Mouse (Mus musculus): ENCODE data around the gene Tdrd1. TPM values are rescaled to one million over a fixed set of nuclear protein-coding genes. Genes with fewer than 3 reads are reported as not detected.
"Not testable (repeated sequence)": the region's sequence is repeated elsewhere in the genome, so short reads cannot be mapped to it uniquely, and the experiment has no call there.

Gene Tdrd1
- 0.34 and 0.48 TPM in 2 replicates for polyA plus RNA-seq (2016; fragmentation: Nextera tagmentation; extraction: Ambion mirVana)

DNA sequence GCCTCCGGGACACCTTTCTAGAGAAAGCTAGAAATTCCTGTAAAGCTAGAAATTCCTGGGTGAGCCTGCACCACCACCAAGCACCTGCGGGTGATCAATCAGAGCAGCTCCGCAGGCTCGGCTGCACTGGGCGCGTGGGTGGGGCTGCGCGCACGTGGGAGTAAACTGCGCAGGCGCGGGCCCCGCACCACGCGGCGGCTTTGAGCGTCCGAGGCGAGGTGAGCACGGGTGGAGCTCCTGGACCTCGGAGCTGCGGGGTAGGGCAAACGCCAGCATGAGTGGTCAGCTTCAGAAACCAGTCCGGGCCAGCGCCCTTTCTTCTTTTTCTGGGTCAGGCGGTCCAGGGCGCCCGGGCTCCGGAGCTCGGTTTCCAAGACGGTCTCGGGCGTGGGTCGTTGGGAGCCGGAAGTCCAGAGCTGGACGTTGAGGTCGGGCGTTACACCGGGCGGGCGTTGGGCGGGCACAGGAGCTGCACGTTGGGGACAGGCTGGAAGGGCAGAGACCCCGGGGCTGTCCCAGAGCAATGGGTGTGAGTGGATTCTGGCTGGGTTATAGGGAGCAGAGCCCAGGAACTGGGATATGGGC lies at the start of gene Tdrd1:
Gene Tdrd1, plus strand, starts transcription at position 163 of the 585 bp plus-strand sequence.
- no peak for ATAC-seq (ENCODE audit: low FRiP score, low read depth)
- Histone ChIP-seq H3K9me3 (no peaks in the 10 kb centered on the region), H3K27ac (replicated peaks) (no peak within 1 kb of the TSS), H3K27me3 (peaks cover 17% of the 10 kb centered on the region), H3K9ac (replicated peaks) (no peak within 1 kb of the TSS), H3K4me1 (peaks cover 2% of the 10 kb centered on the region; the same call in 1 of the 2 replicates), H3K36me3 (no peaks in the 10 kb centered on the region), H3K4me3 (no peak within 1 kb of the TSS), H3K4me2 (replicated peaks) (peak within 1 kb of the TSS; percentile 32)
- 57% methylated on average over 39 of the region's 44 CpGs for WGBS

DNA sequence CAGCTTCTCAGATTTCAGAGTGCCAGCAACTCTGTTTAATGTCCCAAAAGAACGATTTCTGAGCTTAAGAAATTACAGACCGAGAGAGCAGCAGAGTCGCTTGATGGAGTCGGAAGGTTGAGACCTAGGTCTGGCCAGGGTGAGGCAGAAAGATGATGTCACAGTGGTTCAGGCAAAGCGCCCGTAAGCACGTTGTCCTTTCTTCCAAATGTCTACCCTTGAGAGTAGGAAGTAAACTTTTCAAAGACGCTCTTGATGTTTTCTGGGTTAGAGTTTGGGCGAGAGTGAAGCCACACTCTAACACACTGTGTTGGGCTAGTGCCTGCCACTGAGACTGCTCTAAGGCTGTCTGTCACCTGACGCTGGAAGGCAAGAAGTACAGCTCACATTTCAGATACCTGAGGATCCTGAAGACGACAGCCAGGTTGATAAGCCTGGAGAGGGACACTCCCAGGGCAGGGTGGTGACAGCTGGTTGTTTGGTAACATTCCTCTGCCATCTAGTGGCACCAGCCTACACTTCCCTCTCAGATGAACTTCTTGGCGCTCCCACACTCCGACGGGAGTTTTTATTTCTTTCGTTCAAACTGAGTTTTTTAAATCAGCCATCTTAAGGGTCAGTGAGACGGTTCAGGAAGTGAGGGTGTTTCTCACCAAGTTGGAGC lies 49.2 kb upstream of the Tdrd1 start:
- no peak for ATAC-seq (ENCODE audit: low FRiP score, low read depth)
- no peak overlapping the region for H3K9ac ChIP-seq (replicated peaks)

GRCm38 (mm10) chr19:56778532-56778931 lies 47.5 kb upstream of the Tdrd1 start:
- not testable (repeated sequence) for H3K4me2 ChIP-seq (replicated peaks); H3K9ac ChIP-seq (replicated peaks); H3K9me3 ChIP-seq; H3K4me3 ChIP-seq; ATAC-seq (ENCODE audit: low FRiP score, low read depth); H3K27ac ChIP-seq (replicated peaks); H3K36me3 ChIP-seq
- Histone ChIP-seq H3K27me3 (peaks cover 51% of the 10 kb centered on the region), H3K4me1 (peaks cover 23% of the 10 kb centered on the region)
- 95% methylated on average over 7 of the region's 7 CpGs for WGBS

More for the DNA sequence above, 49.2 kb upstream of the Tdrd1 start:
- Histone ChIP-seq H3K4me3 (no peak overlapping the region), H3K36me3 (no peaks in the 10 kb centered on the region), H3K27me3 (peaks cover 58% of the 10 kb centered on the region), H3K9me3 (no peaks in the 10 kb centered on the region), H3K27ac (replicated peaks) (no peak overlapping the region), H3K4me1 (peaks cover 30% of the 10 kb centered on the region), H3K4me2 (replicated peaks) (no peak overlapping the region)
- WGBS, result 46% methylated on average over 16 of the region's 16 CpGs

DNA sequence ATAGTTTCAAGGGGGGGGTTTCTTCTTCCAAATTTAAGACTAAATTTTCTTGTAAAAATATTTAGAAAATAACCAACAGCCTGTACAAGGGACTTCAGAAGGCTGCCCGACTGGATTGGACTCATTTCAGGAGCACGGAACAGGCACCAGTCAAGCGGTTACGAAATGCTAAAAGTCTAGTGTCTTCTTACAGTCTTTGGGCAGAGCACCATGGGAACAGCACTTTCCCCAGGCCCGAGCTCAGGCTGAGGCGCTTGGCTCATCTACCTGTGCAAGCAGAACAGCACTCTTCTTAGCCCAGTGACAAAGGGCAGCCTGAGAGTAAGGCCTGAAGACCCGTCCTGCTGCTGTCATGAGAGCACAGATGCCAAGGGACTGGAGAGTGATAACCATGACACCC lies 38.1 kb upstream of the Tdrd1 start:
- H3K4me3 ChIP-seq, result no peak overlapping the region
- no peak for ATAC-seq (ENCODE audit: low FRiP score, low read depth)
- H3K4me1 ChIP-seq, result no peaks in the 10 kb centered on the region
- H3K9me3 ChIP-seq, result no peaks in the 10 kb centered on the region
- no peaks in the 10 kb centered on the region for H3K27me3 ChIP-seq
- peaks cover 35% of the 10 kb centered on the region for H3K36me3 ChIP-seq
- no peak overlapping the region for H3K9ac ChIP-seq (replicated peaks)
- H3K4me2 ChIP-seq (replicated peaks), result no peak overlapping the region
- 90% methylated on average over 7 of the region's 7 CpGs for WGBS
- no peak overlapping the region for H3K27ac ChIP-seq (replicated peaks)

DNA sequence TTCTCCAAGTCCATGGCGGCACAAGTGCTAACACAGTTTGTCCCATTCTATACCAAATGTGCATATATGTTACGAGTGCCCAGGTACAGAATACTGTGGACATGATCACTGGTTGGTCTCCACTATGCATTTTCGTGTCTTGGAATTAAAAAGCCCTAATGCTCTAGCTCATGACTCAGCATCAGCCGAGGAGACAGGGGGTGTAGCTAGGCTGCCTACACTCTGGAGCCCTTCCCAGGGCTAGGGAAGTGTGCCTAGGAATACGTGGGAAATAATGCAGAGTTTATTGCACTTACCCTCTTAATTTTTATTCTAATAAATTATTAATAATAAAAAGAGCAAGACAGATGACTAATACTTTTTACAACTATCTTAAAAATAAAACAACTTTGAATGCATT lies 37.1 kb upstream of the Tdrd1 start:
- no peak overlapping the region for H3K9ac ChIP-seq (replicated peaks)
- no peaks in the 10 kb centered on the region for H3K9me3 ChIP-seq
- no peaks in the 10 kb centered on the region for H3K27me3 ChIP-seq
- H3K4me2 ChIP-seq (replicated peaks), result no peak overlapping the region
- H3K27ac ChIP-seq (replicated peaks), result no peak overlapping the region
- WGBS, result 92% methylated on average over 5 of the region's 5 CpGs
- ATAC-seq (ENCODE audit: low FRiP score, low read depth), result no peak
- peaks cover 43% of the 10 kb centered on the region for H3K36me3 ChIP-seq
- no peak overlapping the region for H3K4me3 ChIP-seq
- H3K4me1 ChIP-seq, result no peaks in the 10 kb centered on the region

DNA sequence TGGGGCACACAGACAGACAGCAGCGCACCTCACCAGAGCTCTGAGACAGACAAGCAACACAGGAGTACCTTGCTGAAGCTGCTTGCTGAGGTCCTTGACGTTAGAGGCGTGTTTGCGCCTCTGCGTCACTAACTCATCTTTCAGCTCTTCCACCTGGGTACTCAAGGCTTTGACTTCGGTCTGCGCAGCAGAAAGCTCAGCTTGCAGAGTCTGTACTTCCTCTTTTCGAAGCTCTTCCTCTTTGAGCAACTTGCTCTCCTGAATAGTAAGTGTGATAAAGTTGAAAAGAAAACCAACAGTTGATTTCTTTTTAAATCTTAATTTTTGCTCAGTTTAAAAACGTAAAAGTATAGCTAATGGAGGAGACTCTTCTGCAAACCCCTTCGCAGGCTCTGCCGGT lies 28.6 kb upstream of the Tdrd1 start:
- ATAC-seq (ENCODE audit: low FRiP score, low read depth), result no peak
- Histone ChIP-seq H3K4me1 (no peaks in the 10 kb centered on the region), H3K27ac (replicated peaks) (no peak overlapping the region), H3K9me3 (no peaks in the 10 kb centered on the region), H3K27me3 (no peaks in the 10 kb centered on the region), H3K9ac (replicated peaks) (no peak overlapping the region), H3K36me3 (peaks cover 93% of the 10 kb centered on the region), H3K4me2 (replicated peaks) (no peak overlapping the region), H3K4me3 (no peak overlapping the region)
- WGBS, result 95% methylated on average over 11 of the region's 11 CpGs

- WGBS, result 90% methylated on average over 8 of the region's 8 CpGs
- H3K9ac ChIP-seq (replicated peaks), result no peak overlapping the region
Measured at GRCm38 (mm10) chr19:56800226-56800625, 25.8 kb upstream of the Tdrd1 start.

GRCm38 (mm10) chr19:56800930-56801655 lies 24.9 kb upstream of the Tdrd1 start:
- Histone ChIP-seq H3K4me1 (no peaks in the 10 kb centered on the region), H3K4me2 (replicated peaks) (no peak overlapping the region), H3K9ac (replicated peaks) (no peak overlapping the region), H3K27ac (replicated peaks) (no peak overlapping the region), H3K27me3 (no peaks in the 10 kb centered on the region), H3K9me3 (no peaks in the 10 kb centered on the region), H3K36me3 (peaks cover 89% of the 10 kb centered on the region), H3K4me3 (no peak overlapping the region)
- WGBS, result 82% methylated on average over 7 of the region's 7 CpGs
- ATAC-seq (ENCODE audit: low FRiP score, low read depth), result no peak

More at GRCm38 (mm10) chr19:56800226-56800625, 25.8 kb upstream of the Tdrd1 start:
- Histone ChIP-seq H3K4me1 (no peaks in the 10 kb centered on the region), H3K4me2 (replicated peaks) (no peak overlapping the region), H3K27me3 (no peaks in the 10 kb centered on the region), H3K27ac (replicated peaks) (no peak overlapping the region), H3K9me3 (no peaks in the 10 kb centered on the region), H3K4me3 (no peak overlapping the region), H3K36me3 (peaks cover 89% of the 10 kb centered on the region)
- no peak for ATAC-seq (ENCODE audit: low FRiP score, low read depth)

DNA sequence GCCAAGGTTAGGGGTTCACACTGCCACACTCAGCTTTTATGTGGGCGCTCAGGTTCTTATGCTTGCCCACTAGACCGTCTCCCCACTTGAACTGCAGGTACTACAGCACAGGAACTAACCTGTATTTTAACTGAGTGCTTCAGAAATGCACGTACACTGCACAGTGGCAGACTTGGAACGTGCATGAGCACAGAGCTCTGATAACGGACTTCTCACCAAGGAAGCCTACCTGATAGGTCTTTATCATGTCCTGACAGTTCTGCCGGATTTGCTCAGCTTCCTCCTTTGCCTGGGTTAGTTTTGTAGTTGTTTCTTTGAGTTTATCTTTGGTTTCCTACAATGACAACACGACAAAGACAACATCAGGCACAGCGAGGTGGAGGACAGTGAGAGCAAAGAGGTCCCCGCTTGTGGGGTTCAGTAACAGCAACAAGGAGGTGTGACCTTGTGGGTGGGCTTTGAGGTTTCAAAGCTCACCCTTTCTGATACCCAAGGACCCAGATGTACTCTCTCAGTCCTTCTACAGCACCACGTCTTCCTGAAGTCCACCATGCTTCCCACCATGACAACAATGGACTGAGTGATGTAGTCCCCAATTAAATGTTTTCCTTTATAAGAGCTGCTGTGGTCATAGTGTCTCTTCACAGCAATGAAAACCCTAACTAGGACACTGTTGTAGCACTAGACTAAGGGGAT lies 24.2 kb upstream of the Tdrd1 start:
- no peak for ATAC-seq (ENCODE audit: low FRiP score, low read depth)
- Histone ChIP-seq H3K4me2 (replicated peaks) (no peak overlapping the region), H3K4me1 (no peaks in the 10 kb centered on the region), H3K27ac (replicated peaks) (no peak overlapping the region), H3K36me3 (peaks cover 85% of the 10 kb centered on the region), H3K4me3 (no peak overlapping the region), H3K27me3 (no peaks in the 10 kb centered on the region), H3K9ac (replicated peaks) (no peak overlapping the region), H3K9me3 (no peaks in the 10 kb centered on the region)
- WGBS, result 92% methylated on average over 10 of the region's 10 CpGs

GRCm38 (mm10) chr19:56802352-56802746 lies 23.7 kb upstream of the Tdrd1 start:
- Histone ChIP-seq H3K4me1 (no peaks in the 10 kb centered on the region), H3K36me3 (peaks cover 87% of the 10 kb centered on the region), H3K27me3 (no peaks in the 10 kb centered on the region), H3K9me3 (no peaks in the 10 kb centered on the region), H3K27ac (replicated peaks) (no peak overlapping the region), H3K4me2 (replicated peaks) (no peak overlapping the region), H3K9ac (replicated peaks) (no peak overlapping the region), H3K4me3 (no peak overlapping the region)
- ATAC-seq (ENCODE audit: low FRiP score, low read depth), result no peak
- 85% methylated on average over 3 of the region's 3 CpGs for WGBS

- Histone ChIP-seq H3K4me1 (no peaks in the 10 kb centered on the region), H3K27me3 (no peaks in the 10 kb centered on the region), H3K9me3 (no peaks in the 10 kb centered on the region), H3K4me3 (no peak overlapping the region), H3K9ac (replicated peaks) (no peak overlapping the region), H3K4me2 (replicated peaks) (no peak overlapping the region), H3K27ac (replicated peaks) (no peak overlapping the region), H3K36me3 (peaks cover 74% of the 10 kb centered on the region)
- 93% methylated on average over 2 of the region's 2 CpGs for WGBS
- no peak for ATAC-seq (ENCODE audit: low FRiP score, low read depth)
Measured at GRCm38 (mm10) chr19:56805366-56805765, 20.6 kb upstream of the Tdrd1 start.

DNA sequence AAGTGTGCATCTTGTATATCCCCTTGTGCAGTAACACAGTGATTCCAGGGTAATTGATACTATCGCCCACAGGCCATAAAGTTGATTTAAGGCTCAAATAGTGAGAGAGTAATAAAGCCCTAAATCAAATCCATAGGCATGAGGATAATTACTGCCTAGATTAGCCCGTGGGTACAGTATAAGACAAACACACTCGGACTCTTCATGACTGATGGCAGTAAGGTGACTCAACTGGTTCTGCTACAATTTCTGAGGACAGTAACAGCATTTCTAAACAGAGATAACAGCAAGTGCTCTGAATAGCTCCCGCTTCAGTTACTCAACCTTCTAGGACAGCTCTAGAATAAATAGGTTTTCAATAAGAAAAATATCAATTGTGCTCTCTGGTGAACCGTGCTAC lies 18.9 kb upstream of the Tdrd1 start:
- Histone ChIP-seq H3K9me3 (no peaks in the 10 kb centered on the region), H3K27me3 (no peaks in the 10 kb centered on the region), H3K4me1 (no peaks in the 10 kb centered on the region), H3K36me3 (peaks cover 56% of the 10 kb centered on the region), H3K9ac (replicated peaks) (no peak overlapping the region), H3K4me2 (replicated peaks) (no peak overlapping the region), H3K27ac (replicated peaks) (no peak overlapping the region), H3K4me3 (no peak overlapping the region)
- WGBS, result 92% methylated on average over 5 of the region's 5 CpGs
- no peak for ATAC-seq (ENCODE audit: low FRiP score, low read depth)

Data from midbrain, embryonic 12.5 days (tissue).